14 mouse cellular contexts compared by ENCODE assay signal in the genomic region with DNA sequence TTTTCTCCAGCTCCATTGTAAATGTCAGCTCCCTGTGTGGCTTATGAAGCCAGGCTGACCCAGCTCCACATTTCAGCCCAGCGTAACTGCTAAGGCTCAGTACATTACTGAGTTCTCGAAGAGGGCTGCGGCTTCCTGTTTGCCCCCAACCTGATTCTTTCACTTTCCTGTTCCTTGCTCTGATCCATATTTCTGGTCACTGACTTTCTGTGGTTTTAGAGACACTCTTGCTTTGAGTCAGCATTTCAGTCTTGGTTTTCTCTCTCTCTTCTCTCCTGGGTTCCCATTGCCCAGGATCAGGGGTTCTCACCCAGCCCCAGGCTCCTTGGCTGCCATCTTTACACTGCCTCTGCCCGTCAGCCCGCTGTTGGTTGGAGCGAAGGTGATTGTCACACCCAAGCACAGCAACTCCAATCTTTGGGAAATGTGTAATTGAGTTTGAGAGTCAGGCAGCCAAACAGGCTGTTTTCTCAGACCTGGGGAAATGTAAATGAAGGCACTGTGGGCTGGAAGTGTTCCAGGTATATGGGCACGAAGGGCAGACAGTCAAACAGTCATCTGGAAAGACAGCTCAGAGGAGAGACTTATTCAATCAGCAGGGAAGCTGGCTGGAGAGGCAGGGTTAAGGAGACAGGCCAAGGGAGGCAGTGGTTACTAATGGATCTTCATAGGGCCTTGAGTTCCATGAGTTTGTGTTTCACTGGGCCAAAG.
"Had no signal": no experiment of that assay in that cellular context is flagged by ENCODE, and none has a peak within 500 bp of the region (broad histone marks: within the 10 kb centered on the region; RNA-seq: fewer than 3 reads in every experiment).

No protein-coding gene starts in this region.

- H3K27ac ChIP-seq: limb, embryonic 10.5 days; liver, embryonic 12.5 days; midbrain, embryonic 12.5 days; neural tube, embryonic 15.5 days had no signal

- DNase-seq: kidney, adult 18-20 months; kidney, postnatal 10 days; lung, embryonic 14.5 days; lung, postnatal 10 days; lung, postnatal 4 days; right cerebral cortex, adult 18-20 months; right cerebral cortex, postnatal 25 days; thymus, adult 2 months; thymus, postnatal 4 days had no signal

- ATAC-seq: liver, embryonic 12.5 days; midbrain, embryonic 16.5 days had no signal

- H3K4me3 ChIP-seq: limb, embryonic 10.5 days; liver, embryonic 12.5 days; midbrain, embryonic 12.5 days; neural tube, embryonic 15.5 days had no signal
